Mouse (Mus musculus) heart, embryonic 16.5 days (tissue): ENCODE measurements around the gene Det1. TPM values are rescaled to one million over a fixed set of nuclear protein-coding genes. Genes with fewer than 3 reads are reported as not detected.

ENCODE experiments used
- ATAC-seq: fragments of 200-750 bp; cut with Nextera tagmentation; replicated peaks from 2 replicates; pipeline ENCODE4 v1.8.0; 2017; ENCODE audit warnings: moderate number of reproducible peaks; ENCODE audit not compliant: insufficient read depth, low FRiP score; ENCODE audit errors: extremely low read depth
- H3K27ac ChIP-seq: fragments of 300-500 bp; sonication (generic); 2 replicates; pipeline ENCODE4 v1.5.1; 2014; ENCODE audit warnings: mild to moderate bottlenecking, low read length, control low read depth, moderate library complexity
- H3K27me3 ChIP-seq: fragments of 300-500 bp; sonication (generic); 2 replicates; pipeline ENCODE4 v1.6.1; 2014; ENCODE audit warnings: low read length, mixed read lengths; ENCODE audit not compliant: control insufficient read depth, insufficient read depth
- H3K36me3 ChIP-seq: fragments of 300-500 bp; sonication (generic); 2 replicates; pipeline ENCODE4 v1.6.1; 2014; ENCODE audit not compliant: control insufficient read depth, insufficient read depth
- H3K4me1 ChIP-seq: fragments of 300-500 bp; sonication (generic); 2 replicates; pipeline ENCODE4 v1.6.1; 2014; ENCODE audit warnings: low read length, mixed read lengths; ENCODE audit not compliant: control insufficient read depth, insufficient read depth
- H3K4me2 ChIP-seq: fragments of 300-500 bp; sonication (generic); 2 replicates; pipeline ENCODE4 v1.6.1; 2014; ENCODE audit warnings: low read depth, mild to moderate bottlenecking, control low read depth, low read length
- H3K4me3 ChIP-seq: fragments of 300-500 bp; sonication (generic); 2 replicates; pipeline ENCODE4 v1.5.1; 2014; ENCODE audit warnings: mild to moderate bottlenecking, control low read depth, low read length
- H3K9ac ChIP-seq: fragments of 300-500 bp; sonication (generic); 2 replicates; pipeline ENCODE4 v1.6.1; 2014; ENCODE audit warnings: low read length, control low read depth
- H3K9me3 ChIP-seq: fragments of 300-500 bp; sonication (generic); replicated peaks from 2 replicates; pipeline ENCODE4 v1.6.1; 2016; ENCODE audit warnings: low read length; ENCODE audit not compliant: control insufficient read depth
- WGBS: fragments of 180-500 bp; shearing (Covaris S2); extraction: QIAGEN DNeasy Blood & Tissue Kit; methylation state at CpG from one replicate; pipeline ENCODE4 v1.1.7; 2014; 5-methylcytosine and 5-hydroxymethylcytosine counted together
- polyA plus RNA-seq: library from polyadenylated mRNA; unstranded; fragments of >200 nt; fragmentation: Nextera tagmentation; extraction: Ambion mirVana; gene quantifications from 2 replicates; pipeline ENCODE4 v1.2.1, GENCODE M21; 2015

Det1 gene
- polyA plus RNA-seq, 1 experiment from 2014 or later = 14.2 TPM

- H3K4me2 ChIP-seq = no peak overlapping the region
- ATAC-seq = no peak
- no peak overlapping the region for H3K27ac ChIP-seq
- no peak overlapping the region for H3K4me3 ChIP-seq
- H3K4me1 ChIP-seq = no peaks in the 10 kb centered on the region
- WGBS = 50% methylated on average over 9 of the region's 9 CpGs
- no peaks in the 10 kb centered on the region for H3K9me3 ChIP-seq
- no peak overlapping the region for H3K9ac ChIP-seq
- peaks cover 15% of the 10 kb centered on the region for H3K36me3 ChIP-seq
- H3K27me3 ChIP-seq = no peaks in the 10 kb centered on the region
Measured at GRCm38 (mm10) chr7:78826682-78827385, 20.2 kb downstream of the Det1 start.

- ATAC-seq = no peak
- Histone ChIP-seq H3K9ac (0 out of 2 replicates have a peak overlapping the region, but pooled peaks have one; percentile 34), H3K4me2 (no peak overlapping the region), H3K27ac (no peak overlapping the region), H3K9me3 (no peaks in the 10 kb centered on the region), H3K4me3 (no peak overlapping the region), H3K36me3 (peaks cover 6% of the 10 kb centered on the region; the same call in 1 of the 2 replicates), H3K27me3 (no peaks in the 10 kb centered on the region), H3K4me1 (no peaks in the 10 kb centered on the region; the same call in 1 of the 2 replicates)
- 58% methylated on average over 12 of the region's 12 CpGs for WGBS
Measured at GRCm38 (mm10) chr7:78818336-78818735, 28.7 kb downstream of the Det1 start.

GRCm38 (mm10) chr7:78814766-78815165 lies 32.3 kb downstream of the Det1 start:
- Histone ChIP-seq H3K27ac (no peak overlapping the region), H3K4me2 (no peak overlapping the region), H3K36me3 (no peaks in the 10 kb centered on the region), H3K4me1 (no peaks in the 10 kb centered on the region; the same call in 1 of the 2 replicates), H3K9ac (no peak overlapping the region), H3K9me3 (no peaks in the 10 kb centered on the region), H3K4me3 (no peak overlapping the region), H3K27me3 (no peaks in the 10 kb centered on the region)
- ATAC-seq = no peak

- WGBS = 84% methylated on average over 6 of the region's 6 CpGs
- no peak overlapping the region for H3K27ac ChIP-seq
- H3K9me3 ChIP-seq = no peaks in the 10 kb centered on the region
- H3K36me3 ChIP-seq = no peaks in the 10 kb centered on the region
- no peak overlapping the region for H3K4me2 ChIP-seq
- no peak overlapping the region for H3K9ac ChIP-seq
- no peaks in the 10 kb centered on the region for H3K27me3 ChIP-seq
- H3K4me1 ChIP-seq = no peaks in the 10 kb centered on the region; the same call in 1 of the 2 replicates
- ATAC-seq = no peak
- no peak overlapping the region for H3K4me3 ChIP-seq
Measured at GRCm38 (mm10) chr7:78813791-78814190, 33.3 kb downstream of the Det1 start.

- Histone ChIP-seq H3K4me1 (no peaks in the 10 kb centered on the region), H3K4me2 (no peak overlapping the region), H3K27me3 (no peaks in the 10 kb centered on the region), H3K27ac (no peak overlapping the region), H3K9ac (no peak overlapping the region), H3K4me3 (no peak overlapping the region), H3K36me3 (no peaks in the 10 kb centered on the region), H3K9me3 (no peaks in the 10 kb centered on the region)
- no peak for ATAC-seq
- 58% methylated on average over 4 of the region's 4 CpGs for WGBS
Measured at GRCm38 (mm10) chr7:78807192-78807591, 39.9 kb downstream of the Det1 start.

GRCm38 (mm10) chr7:78803841-78804240 lies 43.2 kb downstream of the Det1 start:
- H3K9me3 ChIP-seq = no peaks in the 10 kb centered on the region
- H3K36me3 ChIP-seq = no peaks in the 10 kb centered on the region
- no peak overlapping the region for H3K9ac ChIP-seq
- H3K4me1 ChIP-seq = no peaks in the 10 kb centered on the region
- WGBS = 49% methylated on average over 3 of the region's 3 CpGs
- H3K4me3 ChIP-seq = no peak overlapping the region
- ATAC-seq = 0 out of 2 replicates have a peak, but pooled peaks have one; percentile 32
- H3K4me2 ChIP-seq = no peak overlapping the region
- no peaks in the 10 kb centered on the region for H3K27me3 ChIP-seq
- H3K27ac ChIP-seq = no peak overlapping the region

GRCm38 (mm10) chr7:78799730-78800496 lies 47.1 kb downstream of the Det1 start:
- no peaks in the 10 kb centered on the region for H3K9me3 ChIP-seq
- H3K4me3 ChIP-seq = no peak overlapping the region
- 61% methylated on average over 9 of the region's 9 CpGs for WGBS
- H3K4me2 ChIP-seq = no peak overlapping the region
- no peak overlapping the region for H3K27ac ChIP-seq
- peaks cover 6% of the 10 kb centered on the region for H3K4me1 ChIP-seq
- ATAC-seq = no peak
- H3K9ac ChIP-seq = no peak overlapping the region
- H3K36me3 ChIP-seq = no peaks in the 10 kb centered on the region
- 0 out of 2 replicates have a peak, but pooled peaks cover 2% of the 10 kb centered on the region for H3K27me3 ChIP-seq

- 0 out of 2 replicates have a peak, but pooled peaks cover 2% of the 10 kb centered on the region for H3K27me3 ChIP-seq
- H3K4me3 ChIP-seq = no peak overlapping the region
- H3K4me2 ChIP-seq = no peak overlapping the region
- H3K9ac ChIP-seq = no peak overlapping the region
- no peak overlapping the region for H3K27ac ChIP-seq
- ATAC-seq = no peak
- H3K4me1 ChIP-seq = peaks cover 16% of the 10 kb centered on the region
- WGBS = 65% methylated on average over 8 of the region's 9 CpGs
- no peaks in the 10 kb centered on the region for H3K36me3 ChIP-seq
- no peaks in the 10 kb centered on the region for H3K9me3 ChIP-seq
Measured at GRCm38 (mm10) chr7:78797843-78798455, 49.1 kb downstream of the Det1 start.

- Histone ChIP-seq H3K27ac (no peak overlapping the region), H3K9ac (no peak overlapping the region), H3K4me1 (peaks cover 16% of the 10 kb centered on the region), H3K27me3 (0 out of 2 replicates have a peak, but pooled peaks cover 2% of the 10 kb centered on the region), H3K4me3 (no peak overlapping the region), H3K9me3 (no peaks in the 10 kb centered on the region), H3K4me2 (no peak overlapping the region), H3K36me3 (no peaks in the 10 kb centered on the region)
- 87% methylated on average over 3 of the region's 3 CpGs for WGBS
- ATAC-seq = no peak
Measured at GRCm38 (mm10) chr7:78796624-78797023, 50.4 kb downstream of the Det1 start.
